Mouse (Mus musculus) stomach, embryonic 15.5 days (tissue): ENCODE measurements around the gene Ebf1. TPM values are rescaled to one million over a fixed set of nuclear protein-coding genes. Genes with fewer than 3 reads are reported as not detected.
A peak's percentile ranks its signal among the peaks of the same experiment; 100 is the strongest.

Experiments used
- ATAC-seq: fragments of 200-750 bp; cut with Nextera tagmentation; 2 replicates; pipeline ENCODE4 v1.8.0; 2017; ENCODE audit warnings: low read depth, moderate number of reproducible peaks, moderate TSS enrichment; ENCODE audit not compliant: insufficient read depth, low FRiP score
- H3K27ac ChIP-seq: fragments of 300-500 bp; sonication (generic); 2 replicates; pipeline ENCODE4 v1.5.1; 2015; ENCODE audit warnings: mild to moderate bottlenecking, inconsistent platforms
- H3K27me3 ChIP-seq: fragments of 300-500 bp; sonication (generic); replicated peaks from 2 replicates; pipeline ENCODE4 v1.6.1; 2015; ENCODE audit warnings: inconsistent platforms
- H3K36me3 ChIP-seq: fragments of 300-500 bp; sonication (generic); 2 replicates; pipeline ENCODE4 v1.6.1; 2015; ENCODE audit warnings: inconsistent platforms
- H3K4me1 ChIP-seq: fragments of 300-500 bp; sonication (generic); 2 replicates; pipeline ENCODE4 v1.6.1; 2015; ENCODE audit warnings: inconsistent platforms
- H3K4me2 ChIP-seq: fragments of 300-500 bp; sonication (generic); 2 replicates; pipeline ENCODE4 v1.6.1; 2015; ENCODE audit warnings: mild to moderate bottlenecking, inconsistent platforms
- H3K4me3 ChIP-seq: fragments of 300-500 bp; sonication (generic); replicated peaks from 2 replicates; pipeline ENCODE4 v1.5.1; 2015; ENCODE audit warnings: inconsistent platforms
- H3K9ac ChIP-seq: fragments of 300-500 bp; sonication (generic); 2 replicates; pipeline ENCODE4 v1.6.1; 2015; ENCODE audit warnings: inconsistent platforms
- H3K9me3 ChIP-seq: fragments of 300-500 bp; sonication (generic); 2 replicates; pipeline ENCODE4 v1.6.1; 2016; ENCODE audit warnings: inconsistent platforms
- WGBS: fragments of 180-500 bp; shearing (Covaris S2); methylation state at CpG from one replicate; pipeline ENCODE4 v1.1.7; 2015; 5-methylcytosine and 5-hydroxymethylcytosine counted together
- polyA plus RNA-seq: library from polyadenylated mRNA; unstranded; fragments of >200 nt; fragmentation: Nextera tagmentation; extraction: Ambion mirVana; gene quantifications from 2 replicates; pipeline ENCODE4 v1.2.1, GENCODE M21; 2015

Ebf1 gene
- polyA plus RNA-seq, 1 experiment from 2014 or later, result 12.2 TPM

- no peaks in the 10 kb centered on the region for H3K36me3 ChIP-seq
- no peaks in the 10 kb centered on the region for H3K27me3 ChIP-seq
- no peak overlapping the region for H3K4me3 ChIP-seq
- ATAC-seq, result no peak
- no peak overlapping the region for H3K4me2 ChIP-seq
- no peaks in the 10 kb centered on the region for H3K9me3 ChIP-seq
- no peak overlapping the region for H3K27ac ChIP-seq
- no peak overlapping the region for H3K9ac ChIP-seq
- H3K4me1 ChIP-seq, result no peaks in the 10 kb centered on the region; the same call in 1 of the 2 replicates
- WGBS, result 73% methylated on average over 2 of the region's 2 CpGs
Observed at GRCm38 (mm10) chr11:44681306-44681705, 64.2 kb downstream of the Ebf1 start.

GRCm38 (mm10) chr11:44681995-44682394 lies 64.9 kb downstream of the Ebf1 start:
- Histone ChIP-seq H3K9me3 (no peaks in the 10 kb centered on the region), H3K9ac (no peak overlapping the region), H3K36me3 (no peaks in the 10 kb centered on the region), H3K4me2 (no peak overlapping the region), H3K4me1 (no peaks in the 10 kb centered on the region; the same call in 1 of the 2 replicates), H3K4me3 (no peak overlapping the region), H3K27me3 (no peaks in the 10 kb centered on the region), H3K27ac (no peak overlapping the region)
- ATAC-seq, result no peak
- 86% methylated on average over 4 of the region's 4 CpGs for WGBS

- no peak for ATAC-seq
- no peak overlapping the region for H3K27ac ChIP-seq
- 42% methylated on average over 18 of the region's 18 CpGs for WGBS
Observed at GRCm38 (mm10) chr11:44682703-44683539, 65.8 kb downstream of the Ebf1 start.

GRCm38 (mm10) chr11:44684486-44685076 lies 67.5 kb downstream of the Ebf1 start:
- no peak for ATAC-seq
- peak overlapping the region; percentile 51; the same call in 1 of the 2 replicates for H3K27ac ChIP-seq
- H3K9me3 ChIP-seq, result no peaks in the 10 kb centered on the region
- no peaks in the 10 kb centered on the region for H3K36me3 ChIP-seq
- no peaks in the 10 kb centered on the region for H3K27me3 ChIP-seq
- 36% methylated on average over 20 of the region's 20 CpGs for WGBS
- H3K9ac ChIP-seq, result no peak overlapping the region
- no peak overlapping the region for H3K4me3 ChIP-seq
- peak overlapping the region; percentile 4; the same call in 1 of the 2 replicates for H3K4me2 ChIP-seq
- H3K4me1 ChIP-seq, result no peaks in the 10 kb centered on the region

More at GRCm38 (mm10) chr11:44682703-44683539, 65.8 kb downstream of the Ebf1 start:
- H3K4me2 ChIP-seq, result no peak overlapping the region
- no peaks in the 10 kb centered on the region for H3K36me3 ChIP-seq
- H3K9ac ChIP-seq, result no peak overlapping the region
- no peaks in the 10 kb centered on the region for H3K9me3 ChIP-seq
- H3K4me1 ChIP-seq, result no peaks in the 10 kb centered on the region; the same call in 1 of the 2 replicates
- H3K27me3 ChIP-seq, result no peaks in the 10 kb centered on the region
- H3K4me3 ChIP-seq, result no peak overlapping the region

- H3K27me3 ChIP-seq, result no peaks in the 10 kb centered on the region
- no peaks in the 10 kb centered on the region for H3K4me1 ChIP-seq
- no peak overlapping the region for H3K4me2 ChIP-seq
- 0 out of 2 replicates have a peak overlapping the region, but pooled peaks have one; percentile 51 for H3K27ac ChIP-seq
- WGBS, result 52% methylated on average over 3 of the region's 3 CpGs
- no peaks in the 10 kb centered on the region for H3K36me3 ChIP-seq
- no peak for ATAC-seq
- H3K9me3 ChIP-seq, result no peaks in the 10 kb centered on the region
- H3K4me3 ChIP-seq, result no peak overlapping the region
- H3K9ac ChIP-seq, result no peak overlapping the region
Observed at GRCm38 (mm10) chr11:44685129-44685528, 68.0 kb downstream of the Ebf1 start.

GRCm38 (mm10) chr11:44685911-44686361 lies 68.8 kb downstream of the Ebf1 start:
- H3K4me1 ChIP-seq, result no peaks in the 10 kb centered on the region

GRCm38 (mm10) chr11:44686378-44686777 lies 69.3 kb downstream of the Ebf1 start:
- Histone ChIP-seq H3K4me2 (peak overlapping the region; percentile 38; the same call in 1 of the 2 replicates), H3K4me1 (no peaks in the 10 kb centered on the region), H3K9ac (no peak overlapping the region), H3K4me3 (no peak overlapping the region), H3K36me3 (no peaks in the 10 kb centered on the region), H3K9me3 (no peaks in the 10 kb centered on the region), H3K27ac (peak overlapping the region; percentile 33; the same call in 1 of the 2 replicates), H3K27me3 (no peaks in the 10 kb centered on the region)
- no peak for ATAC-seq
- 71% methylated on average over 12 of the region's 12 CpGs for WGBS

More at GRCm38 (mm10) chr11:44685911-44686361, 68.8 kb downstream of the Ebf1 start:
- H3K4me2 ChIP-seq, result peak overlapping the region; percentile 38
- no peaks in the 10 kb centered on the region for H3K9me3 ChIP-seq
- H3K4me3 ChIP-seq, result no peak overlapping the region
- 26% methylated on average over 21 of the region's 21 CpGs for WGBS
- no peaks in the 10 kb centered on the region for H3K27me3 ChIP-seq
- H3K36me3 ChIP-seq, result no peaks in the 10 kb centered on the region
- H3K9ac ChIP-seq, result no peak overlapping the region
- peak overlapping the region; percentile 33; the same call in 1 of the 2 replicates for H3K27ac ChIP-seq
- no peak for ATAC-seq

GRCm38 (mm10) chr11:44688542-44688941 lies 71.4 kb downstream of the Ebf1 start:
- no peak overlapping the region for H3K27ac ChIP-seq
- no peak overlapping the region for H3K4me3 ChIP-seq
- no peaks in the 10 kb centered on the region for H3K9me3 ChIP-seq
- no peaks in the 10 kb centered on the region for H3K27me3 ChIP-seq
- ATAC-seq, result no peak
- WGBS, result 70% methylated on average over 3 of the region's 3 CpGs
- no peak overlapping the region for H3K4me2 ChIP-seq
- no peaks in the 10 kb centered on the region for H3K36me3 ChIP-seq
- H3K9ac ChIP-seq, result no peak overlapping the region
- no peaks in the 10 kb centered on the region for H3K4me1 ChIP-seq

GRCm38 (mm10) chr11:44689571-44690264 lies 72.6 kb downstream of the Ebf1 start:
- Histone ChIP-seq H3K9ac (no peak overlapping the region), H3K4me1 (no peaks in the 10 kb centered on the region), H3K27ac (no peak overlapping the region), H3K27me3 (no peaks in the 10 kb centered on the region), H3K4me2 (no peak overlapping the region), H3K9me3 (no peaks in the 10 kb centered on the region), H3K36me3 (no peaks in the 10 kb centered on the region), H3K4me3 (no peak overlapping the region)
- 69% methylated on average over 7 of the region's 7 CpGs for WGBS
- no peak for ATAC-seq

GRCm38 (mm10) chr11:44690265-44690572 lies 73.1 kb downstream of the Ebf1 start:
- H3K9me3 ChIP-seq, result no peaks in the 10 kb centered on the region
- H3K9ac ChIP-seq, result no peak overlapping the region
- no peak overlapping the region for H3K4me2 ChIP-seq
- no peak overlapping the region for H3K4me3 ChIP-seq
- no peaks in the 10 kb centered on the region for H3K36me3 ChIP-seq
- H3K4me1 ChIP-seq, result no peaks in the 10 kb centered on the region
- no peak overlapping the region for H3K27ac ChIP-seq
- WGBS, result 82% methylated on average over 5 of the region's 5 CpGs
- ATAC-seq, result no peak
- H3K27me3 ChIP-seq, result no peaks in the 10 kb centered on the region

- Histone ChIP-seq H3K4me2 (no peak overlapping the region), H3K9ac (no peak overlapping the region), H3K4me1 (0 out of 2 replicates have a peak, but pooled peaks cover 6% of the 10 kb centered on the region), H3K27ac (no peak overlapping the region), H3K9me3 (no peaks in the 10 kb centered on the region), H3K27me3 (no peaks in the 10 kb centered on the region), H3K4me3 (no peak overlapping the region), H3K36me3 (no peaks in the 10 kb centered on the region)
- WGBS, result 87% methylated on average over 9 of the region's 9 CpGs
- no peak for ATAC-seq
Observed at GRCm38 (mm10) chr11:44695416-44695815, 78.3 kb downstream of the Ebf1 start.
